Mouse (Mus musculus) liver, embryonic 11.5 days (tissue): ENCODE results near the gene Ccdc34. TPM values are rescaled to one million over a fixed set of nuclear protein-coding genes. Genes with fewer than 3 reads are reported as not detected.

Experiments
- ATAC-seq: fragments of 200-750 bp; cut with Nextera tagmentation; replicated peaks from 2 replicates; pipeline ENCODE4 v1.8.0; 2017; ENCODE audit warnings: moderate number of reproducible peaks, mild to moderate bottlenecking, moderate TSS enrichment, moderate library complexity; ENCODE audit not compliant: low FRiP score
- DNase-seq: peaks from one replicate; pipeline ENCODE4 v3.0.0-alpha.2; 2017; ENCODE audit warnings: low spot score
- H3K27ac ChIP-seq: fragments of 300-500 bp; sonication (generic); 2 replicates; pipeline ENCODE4 v1.5.1; 2014; ENCODE audit warnings: mild to moderate bottlenecking, low read depth, low read length, control low read depth
- H3K27me3 ChIP-seq: fragments of 300-500 bp; sonication (generic); replicated peaks from 2 replicates; pipeline ENCODE4 v1.6.1; 2014; ENCODE audit warnings: low read length, mixed read lengths; ENCODE audit not compliant: control insufficient read depth, insufficient read depth
- H3K36me3 ChIP-seq: fragments of 300-500 bp; sonication (generic); 2 replicates; pipeline ENCODE4 v1.6.1; 2014; ENCODE audit warnings: mild to moderate bottlenecking, low read length, moderate library complexity, mixed read lengths; ENCODE audit not compliant: control insufficient read depth, insufficient read depth
- H3K4me1 ChIP-seq: fragments of 300-500 bp; sonication (generic); replicated peaks from 2 replicates; pipeline ENCODE4 v1.6.1; 2014; ENCODE audit warnings: low read length, mixed read lengths; ENCODE audit not compliant: control insufficient read depth, insufficient read depth
- H3K4me2 ChIP-seq: fragments of 300-500 bp; sonication (generic); 2 replicates; pipeline ENCODE4 v1.6.1; 2014; ENCODE audit warnings: mild to moderate bottlenecking, control low read depth, moderate library complexity
- H3K4me3 ChIP-seq: fragments of 300-500 bp; sonication (generic); 2 replicates; pipeline ENCODE4 v1.5.1; 2014; ENCODE audit warnings: low read depth, low read length, control low read depth
- H3K9ac ChIP-seq: fragments of 300-500 bp; sonication (generic); 2 replicates; pipeline ENCODE4 v1.6.1; 2014; ENCODE audit warnings: low read depth, low read length, control low read depth
- H3K9me3 ChIP-seq: fragments of 300-500 bp; sonication (generic); 2 replicates; pipeline ENCODE4 v1.6.1; 2016; ENCODE audit warnings: low read length, inconsistent platforms, mixed read lengths; ENCODE audit not compliant: control insufficient read depth
- WGBS: fragments of 180-500 bp; shearing (Covaris S2); extraction: QIAGEN DNeasy Blood & Tissue Kit; methylation state at CpG from one replicate; pipeline ENCODE4 v1.1.7; 2014; 5-methylcytosine and 5-hydroxymethylcytosine counted together
- polyA plus RNA-seq: library from polyadenylated mRNA; unstranded; fragments of >200 nt; fragmentation: Nextera tagmentation; extraction: Ambion mirVana; gene quantifications from 2 replicates; pipeline ENCODE4 v1.2.1, GENCODE M21; 2014

The Ccdc34 gene
- polyA plus RNA-seq, 1 experiment from 2014 or later, result 42.5 TPM

- Histone ChIP-seq H3K27me3 (no peaks in the 10 kb centered on the region), H3K4me3 (no peak overlapping the region), H3K4me1 (no peaks in the 10 kb centered on the region; the same call in 1 of the 2 replicates), H3K36me3 (no peaks in the 10 kb centered on the region), H3K27ac (no peak overlapping the region), H3K9me3 (no peaks in the 10 kb centered on the region), H3K9ac (no peak overlapping the region), H3K4me2 (no peak overlapping the region)
- no peak for DNase-seq
- WGBS, result 47% methylated on average over 3 of the region's 3 CpGs
- ATAC-seq, result no peak
Measured at GRCm38 (mm10) chr2:110192702-110193312, 175.2 kb downstream of the Ccdc34 start.

- WGBS, result 75% methylated on average over 2 of the region's 2 CpGs
- Histone ChIP-seq H3K4me1 (no peaks in the 10 kb centered on the region; the same call in 1 of the 2 replicates), H3K9ac (no peak overlapping the region), H3K36me3 (no peaks in the 10 kb centered on the region), H3K9me3 (no peaks in the 10 kb centered on the region), H3K27ac (no peak overlapping the region), H3K27me3 (no peaks in the 10 kb centered on the region), H3K4me2 (no peak overlapping the region), H3K4me3 (no peak overlapping the region)
- DNase-seq, result no peak
- no peak for ATAC-seq
Measured at GRCm38 (mm10) chr2:110196551-110196950, 178.9 kb downstream of the Ccdc34 start.

DNA sequence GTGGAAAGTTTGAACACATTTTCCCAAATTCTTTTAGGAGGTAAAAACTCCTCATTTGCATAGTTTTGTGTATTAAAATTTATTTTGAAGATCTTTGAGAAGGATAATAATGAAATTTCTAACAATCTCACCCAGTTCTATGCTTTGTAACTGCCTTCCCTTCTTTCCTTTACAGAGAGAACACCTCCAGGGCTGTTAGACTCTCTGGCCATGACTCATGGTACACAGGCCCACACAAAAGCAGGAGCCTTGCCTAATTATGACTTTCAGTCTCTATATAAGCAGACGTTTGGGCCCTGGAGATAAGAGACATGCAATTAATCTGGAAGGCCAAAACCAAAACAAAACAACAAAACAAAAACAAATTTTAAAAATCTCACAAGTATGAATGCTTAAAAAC is 182.0 kb downstream of the Ccdc34 start:
- peaks cover 10% of the 10 kb centered on the region for H3K4me1 ChIP-seq
- H3K36me3 ChIP-seq, result no peaks in the 10 kb centered on the region
- H3K4me3 ChIP-seq, result no peak overlapping the region
- ATAC-seq (no peak), DNase-seq (no peak)
- H3K9ac ChIP-seq, result no peak overlapping the region
- H3K27me3 ChIP-seq, result no peaks in the 10 kb centered on the region
- no peak overlapping the region for H3K4me2 ChIP-seq
- WGBS, result 24% methylated on average over 1 of the region's 1 CpGs
- H3K27ac ChIP-seq, result no peak overlapping the region
- no peaks in the 10 kb centered on the region for H3K9me3 ChIP-seq

DNA sequence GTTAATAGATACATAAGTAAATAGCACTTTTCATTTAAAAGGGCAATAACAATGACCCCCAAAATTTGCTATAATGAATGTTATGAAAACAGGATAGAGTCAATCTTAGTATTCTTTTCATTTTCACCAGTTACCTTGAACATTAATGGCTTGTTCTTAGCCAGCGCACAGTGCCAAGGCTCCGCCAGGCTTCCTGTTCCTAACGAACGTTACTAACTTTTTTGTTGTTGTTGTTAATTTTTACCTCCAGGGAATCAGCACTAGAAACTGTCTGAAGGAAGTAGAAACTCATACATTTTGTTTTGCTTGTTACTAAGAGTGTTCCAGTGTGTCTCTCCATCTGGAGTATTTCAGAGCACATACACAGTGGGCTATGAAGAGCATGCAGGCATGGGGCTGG is 184.2 kb downstream of the Ccdc34 start:
- Histone ChIP-seq H3K9ac (no peak overlapping the region), H3K4me2 (no peak overlapping the region), H3K27ac (no peak overlapping the region), H3K9me3 (no peaks in the 10 kb centered on the region), H3K4me3 (no peak overlapping the region), H3K27me3 (no peaks in the 10 kb centered on the region), H3K4me1 (peaks cover 10% of the 10 kb centered on the region), H3K36me3 (no peaks in the 10 kb centered on the region)
- 90% methylated on average over 4 of the region's 4 CpGs for WGBS
- ATAC-seq (no peak), DNase-seq (no peak)

GRCm38 (mm10) chr2:110202716-110203497 is 185.3 kb downstream of the Ccdc34 start:
- no peak for DNase-seq
- Histone ChIP-seq H3K9me3 (no peaks in the 10 kb centered on the region), H3K4me2 (peak overlapping the region; percentile 35), H3K27ac (no peak overlapping the region), H3K27me3 (no peaks in the 10 kb centered on the region), H3K4me1 (peaks cover 10% of the 10 kb centered on the region), H3K4me3 (no peak overlapping the region), H3K9ac (no peak overlapping the region), H3K36me3 (no peaks in the 10 kb centered on the region)
- ATAC-seq, result peak; percentile 89
- 58% methylated on average over 13 of the region's 13 CpGs for WGBS

GRCm38 (mm10) chr2:110204169-110204568 is 186.6 kb downstream of the Ccdc34 start:
- Histone ChIP-seq H3K4me2 (no peak overlapping the region), H3K27ac (no peak overlapping the region), H3K9ac (no peak overlapping the region), H3K9me3 (no peaks in the 10 kb centered on the region), H3K4me1 (peaks cover 10% of the 10 kb centered on the region), H3K4me3 (no peak overlapping the region), H3K27me3 (no peaks in the 10 kb centered on the region), H3K36me3 (no peaks in the 10 kb centered on the region)
- ATAC-seq (no peak), DNase-seq (no peak)
- 61% methylated on average over 4 of the region's 4 CpGs for WGBS

DNA sequence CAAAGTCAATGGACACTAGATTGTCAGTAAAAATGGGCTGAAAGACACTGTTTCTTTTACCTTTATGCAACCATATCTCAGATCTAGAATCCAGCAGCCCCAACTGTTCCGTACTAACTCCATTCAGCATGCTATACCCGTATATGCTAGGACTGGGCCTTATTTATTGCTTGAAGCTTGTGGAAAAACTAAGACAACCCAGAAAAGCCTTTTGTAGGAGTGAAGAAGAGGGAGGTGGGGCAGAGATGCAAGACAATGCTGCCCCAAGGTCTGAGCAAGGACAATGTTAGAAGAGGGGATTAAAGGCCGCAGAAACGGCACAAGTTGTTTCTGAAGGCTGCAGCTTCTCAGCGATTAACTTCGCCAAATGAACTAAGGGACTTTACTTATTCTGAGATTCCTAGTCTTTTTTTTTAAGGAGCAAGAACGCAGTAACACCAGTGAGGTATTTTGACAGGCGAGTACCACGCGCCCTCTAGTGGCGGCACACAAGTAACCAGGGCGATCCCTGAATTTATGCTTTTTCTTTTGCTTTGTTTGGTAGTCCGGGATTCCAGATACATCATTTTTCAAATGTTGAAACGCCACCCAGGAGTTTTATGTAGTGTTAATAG is 187.2 kb downstream of the Ccdc34 start:
- DNase-seq, result no peak
- Histone ChIP-seq H3K9ac (no peak overlapping the region), H3K27ac (no peak overlapping the region), H3K4me1 (peaks cover 10% of the 10 kb centered on the region), H3K4me2 (peak overlapping the region; percentile 40), H3K4me3 (no peak overlapping the region), H3K36me3 (no peaks in the 10 kb centered on the region), H3K27me3 (no peaks in the 10 kb centered on the region), H3K9me3 (no peaks in the 10 kb centered on the region)
- peak; percentile 40; the same call in 1 of the 2 replicates for ATAC-seq
- WGBS, result 12% methylated on average over 14 of the region's 14 CpGs

- Histone ChIP-seq H3K27me3 (no peaks in the 10 kb centered on the region), H3K9ac (no peak overlapping the region), H3K4me3 (no peak overlapping the region), H3K27ac (no peak overlapping the region), H3K36me3 (no peaks in the 10 kb centered on the region), H3K9me3 (no peaks in the 10 kb centered on the region), H3K4me1 (no peaks in the 10 kb centered on the region), H3K4me2 (no peak overlapping the region)
- peak; percentile 39; the same call in 1 of the 2 replicates for ATAC-seq
- WGBS, result 76% methylated on average over 8 of the region's 8 CpGs
- DNase-seq, result no peak
Measured at GRCm38 (mm10) chr2:110210508-110211496, 193.2 kb downstream of the Ccdc34 start.
